Mouse (Mus musculus) hindbrain, embryonic 16.5 days (tissue): Measurements from ENCODE around the gene Zfp53. TPM values are rescaled to one million over a fixed set of nuclear protein-coding genes. Genes with fewer than 3 reads are reported as not detected.

Source experiments
- ATAC-seq: fragments of 200-750 bp; cut with Nextera tagmentation; 2 replicates; pipeline ENCODE4 v1.8.0; 2017; ENCODE audit warnings: moderate TSS enrichment, moderate library complexity
- H3K27ac ChIP-seq: fragments of 300-500 bp; sonication (generic); 2 replicates; pipeline ENCODE4 v1.5.1; 2014; ENCODE audit warnings: low read depth, mild to moderate bottlenecking, control low read depth, low read length, moderate library complexity
- H3K27me3 ChIP-seq: fragments of 300-500 bp; sonication (generic); replicated peaks from 2 replicates; pipeline ENCODE4 v1.6.1; 2014; ENCODE audit warnings: low read length; ENCODE audit not compliant: control insufficient read depth, insufficient read depth
- H3K36me3 ChIP-seq: fragments of 300-500 bp; sonication (generic); 2 replicates; pipeline ENCODE4 v1.6.1; 2014; ENCODE audit warnings: mild to moderate bottlenecking, low read length, moderate library complexity, mixed read lengths; ENCODE audit not compliant: control insufficient read depth, insufficient read depth
- H3K4me1 ChIP-seq: fragments of 300-500 bp; sonication (generic); 2 replicates; pipeline ENCODE4 v1.6.1; 2014; ENCODE audit warnings: low read depth, low read length; ENCODE audit not compliant: control insufficient read depth, insufficient read depth
- H3K4me2 ChIP-seq: fragments of 300-500 bp; sonication (generic); 2 replicates; pipeline ENCODE4 v1.6.1; 2014; ENCODE audit warnings: mild to moderate bottlenecking, low read length, control low read depth, moderate library complexity
- H3K4me3 ChIP-seq: fragments of 300-500 bp; sonication (generic); 2 replicates; pipeline ENCODE4 v1.5.1; 2014; ENCODE audit warnings: mild to moderate bottlenecking, low read length, control low read depth, moderate library complexity
- H3K9ac ChIP-seq: fragments of 300-500 bp; sonication (generic); 2 replicates; pipeline ENCODE4 v1.6.1; 2014; ENCODE audit warnings: low read depth, mild to moderate bottlenecking, control low read depth, low read length, moderate library complexity
- H3K9me3 ChIP-seq: fragments of 300-500 bp; sonication (generic); 2 replicates; pipeline ENCODE4 v1.6.1; 2014; ENCODE audit warnings: mild to moderate bottlenecking, low read length, moderate library complexity; ENCODE audit not compliant: control insufficient read depth
- WGBS: fragments of 180-500 bp; shearing (Covaris S2); extraction: QIAGEN DNeasy Blood & Tissue Kit; methylation state at CpG from one replicate; pipeline ENCODE4 v1.1.7; 2014; 5-methylcytosine and 5-hydroxymethylcytosine counted together
- polyA plus RNA-seq: library from polyadenylated mRNA; unstranded; fragments of >200 nt; fragmentation: Nextera tagmentation; extraction: Ambion mirVana; gene quantifications from 2 replicates; pipeline ENCODE4 v1.2.1, GENCODE M21; 2015

Zfp53 gene
- polyA plus RNA-seq, 1 experiment from 2014 or later = 10.7 TPM

GRCm38 (mm10) chr17:21535096-21536001, 46.6 kb downstream of the Zfp53 start, which contains the start of gene Zfp52:
TSS of gene Zfp52 (plus strand) at chr17:21535539.
- peak; percentile 67 for ATAC-seq
- H3K9ac ChIP-seq = peak within 1 kb of the TSS; percentile 68
- peaks cover 16% of the 10 kb centered on the region for H3K4me1 ChIP-seq
- peak within 1 kb of the TSS; percentile 86 for H3K4me2 ChIP-seq
- 4% methylated on average over 21 of the region's 21 CpGs for WGBS
- H3K27ac ChIP-seq = peak within 1 kb of the TSS; percentile 36; the same call in 1 of the 2 replicates
- H3K36me3 ChIP-seq = no peaks in the 10 kb centered on the region
- no peaks in the 10 kb centered on the region for H3K27me3 ChIP-seq
- H3K4me3 ChIP-seq = peak within 1 kb of the TSS; percentile 56
- no peaks in the 10 kb centered on the region for H3K9me3 ChIP-seq

DNA sequence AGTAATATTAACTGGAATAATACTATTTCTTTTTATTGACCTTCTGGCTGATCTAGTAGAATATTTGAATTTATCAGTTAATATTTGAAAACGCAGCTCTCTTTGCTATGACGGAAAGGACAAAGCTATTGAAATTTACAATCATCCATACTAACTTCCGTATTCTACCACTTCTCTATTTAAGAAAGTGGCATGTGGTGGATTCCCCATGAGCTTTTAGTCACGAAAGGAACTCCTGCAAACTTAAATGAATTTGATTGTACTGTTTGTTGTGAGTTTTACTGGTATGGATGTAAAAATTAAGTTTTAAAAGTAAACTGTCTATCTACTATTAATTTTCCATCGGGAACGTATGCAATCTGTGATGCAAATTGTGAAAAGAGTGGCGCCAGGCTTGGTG, 47.3 kb downstream of the Zfp53 start:
- Histone ChIP-seq H3K27ac (no peak overlapping the region; the same call in 1 of the 2 replicates), H3K9me3 (no peaks in the 10 kb centered on the region), H3K27me3 (no peaks in the 10 kb centered on the region), H3K9ac (peak overlapping the region; percentile 68), H3K36me3 (no peaks in the 10 kb centered on the region), H3K4me2 (peak overlapping the region; percentile 86), H3K4me1 (peaks cover 14% of the 10 kb centered on the region), H3K4me3 (peak overlapping the region; percentile 56)
- ATAC-seq = no peak
- 36% methylated on average over 7 of the region's 7 CpGs for WGBS

DNA sequence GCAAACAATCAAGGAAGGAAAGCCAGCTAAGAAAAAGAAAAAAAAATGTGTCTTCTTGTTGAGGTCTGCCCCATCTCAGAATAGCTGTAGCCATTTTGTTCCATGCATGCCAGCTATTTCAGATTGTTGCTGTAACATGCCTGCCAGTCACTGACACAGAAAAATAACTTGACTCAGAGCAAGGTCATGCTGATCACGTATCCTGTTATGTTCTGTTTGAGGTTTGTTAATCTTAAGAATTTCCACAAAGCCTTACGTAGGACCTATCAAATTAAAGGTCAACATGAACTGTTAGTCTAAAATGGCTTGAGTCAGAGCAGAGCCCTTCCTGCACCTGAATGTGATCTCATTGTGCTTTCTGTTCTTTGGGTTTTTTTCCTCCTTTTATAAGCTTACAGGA, 47.9 kb downstream of the Zfp53 start:
- WGBS = 86% methylated on average over 2 of the region's 2 CpGs
- H3K36me3 ChIP-seq = no peaks in the 10 kb centered on the region
- no peak for ATAC-seq

DNA sequence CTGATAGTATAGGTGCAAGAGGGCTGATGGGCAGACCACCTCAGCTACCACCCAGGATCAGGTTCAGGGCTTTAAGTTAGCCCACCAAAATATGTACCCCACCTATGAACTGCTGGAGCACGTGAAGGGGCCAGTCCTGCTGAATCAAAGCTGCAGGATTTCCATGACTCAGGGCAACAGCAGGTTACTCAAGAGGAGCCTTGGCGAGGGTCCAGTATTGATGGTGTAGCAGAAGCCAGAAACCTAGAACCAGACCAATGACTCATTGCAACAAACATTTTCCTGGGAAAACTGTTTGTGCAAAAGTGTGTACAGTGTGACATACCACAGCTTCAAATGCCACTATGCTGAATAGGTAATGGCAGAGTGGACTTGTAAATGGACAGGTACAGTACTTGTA, 69.0 kb downstream of the Zfp53 start:
- ATAC-seq = no peak
- H3K36me3 ChIP-seq = peaks cover 10% of the 10 kb centered on the region
- H3K4me2 ChIP-seq = no peak overlapping the region
- no peak overlapping the region for H3K4me3 ChIP-seq
- H3K27me3 ChIP-seq = no peaks in the 10 kb centered on the region
- no peaks in the 10 kb centered on the region for H3K9me3 ChIP-seq
- no peak overlapping the region for H3K9ac ChIP-seq
- 96% methylated on average over 2 of the region's 2 CpGs for WGBS
- no peaks in the 10 kb centered on the region for H3K4me1 ChIP-seq
- H3K27ac ChIP-seq = no peak overlapping the region

More for the DNA sequence above, 47.9 kb downstream of the Zfp53 start:
- Histone ChIP-seq H3K4me2 (no peak overlapping the region), H3K4me3 (no peak overlapping the region), H3K27ac (no peak overlapping the region), H3K9me3 (no peaks in the 10 kb centered on the region), H3K4me1 (peaks cover 8% of the 10 kb centered on the region), H3K27me3 (no peaks in the 10 kb centered on the region), H3K9ac (no peak overlapping the region)

Other genes with a start within 250 kb of the Zfp53 start
- not detected in 2 replicates for gene Vmn1r235, start 232.6 kb upstream of the Zfp53 start, polyA plus RNA-seq
- gene Vmn1r236, start 206.1 kb upstream of the Zfp53 start, polyA plus RNA-seq = not detected in 2 replicates
- not detected in 2 replicates for gene Vmn1r237, start 177.1 kb upstream of the Zfp53 start, polyA plus RNA-seq
- 4.5 and 5.7 TPM in 2 replicates for gene Zfp677, start 105.2 kb upstream of the Zfp53 start, polyA plus RNA-seq
- 5.8 and 6.0 TPM in 2 replicates for gene Zfp54, start 65.8 kb upstream of the Zfp53 start, polyA plus RNA-seq
- gene Zfp51, start 38.6 kb upstream of the Zfp53 start, polyA plus RNA-seq = 11.5 and 11.8 TPM in 2 replicates
- gene Zfp52, start 46.5 kb downstream of the Zfp53 start, polyA plus RNA-seq = 3.0 and 3.5 TPM in 2 replicates
- gene Zfp948, start 78.0 kb downstream of the Zfp53 start, polyA plus RNA-seq = 19.2 and 20.3 TPM in 2 replicates
- 10.7 and 12.9 TPM in 2 replicates for gene Zfp983, start 161.6 kb downstream of the Zfp53 start, polyA plus RNA-seq
- gene Gm10226, start 202.9 kb downstream of the Zfp53 start, polyA plus RNA-seq = 12.1 and 17.6 TPM in 2 replicates
- 8.8 and 10.7 TPM in 2 replicates for gene Zfp760, start 218.7 kb downstream of the Zfp53 start, polyA plus RNA-seq
- 8.2 and 9.6 TPM in 2 replicates for gene Zfp229, start 241.8 kb downstream of the Zfp53 start, polyA plus RNA-seq